Mouse (Mus musculus) cerebellum, postnatal 36 days (tissue): ENCODE data around the gene Maml2.

ENCODE experiments used
- DNase-seq, 2 experiments: peaks; one replicate each; pipeline ENCODE4 v3.0.0; 2021 to 2022; ENCODE audit warnings: mixed read lengths in 2 of 2

The Maml2 gene

DNA sequence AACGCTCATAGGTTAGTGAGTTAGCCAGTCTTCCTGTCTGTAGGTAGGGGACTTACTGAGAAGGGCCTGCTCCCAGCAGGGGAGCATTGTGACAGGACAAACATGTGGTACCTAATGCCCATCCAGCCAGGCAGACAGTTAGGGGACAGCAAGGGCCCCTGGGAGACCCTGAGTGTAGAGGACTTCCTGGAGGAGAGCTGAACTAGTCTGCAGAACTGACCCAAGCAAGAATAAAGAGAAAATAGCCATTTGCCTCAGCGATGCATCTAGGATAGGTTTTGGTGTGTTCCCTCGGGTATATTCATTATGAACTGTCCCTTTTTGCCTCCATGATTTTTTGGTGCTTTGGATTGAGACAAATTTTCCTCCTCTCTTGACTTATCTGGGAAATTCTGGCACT lies 199.3 kb downstream of the Maml2 start:
- no peak for DNase-seq

DNA sequence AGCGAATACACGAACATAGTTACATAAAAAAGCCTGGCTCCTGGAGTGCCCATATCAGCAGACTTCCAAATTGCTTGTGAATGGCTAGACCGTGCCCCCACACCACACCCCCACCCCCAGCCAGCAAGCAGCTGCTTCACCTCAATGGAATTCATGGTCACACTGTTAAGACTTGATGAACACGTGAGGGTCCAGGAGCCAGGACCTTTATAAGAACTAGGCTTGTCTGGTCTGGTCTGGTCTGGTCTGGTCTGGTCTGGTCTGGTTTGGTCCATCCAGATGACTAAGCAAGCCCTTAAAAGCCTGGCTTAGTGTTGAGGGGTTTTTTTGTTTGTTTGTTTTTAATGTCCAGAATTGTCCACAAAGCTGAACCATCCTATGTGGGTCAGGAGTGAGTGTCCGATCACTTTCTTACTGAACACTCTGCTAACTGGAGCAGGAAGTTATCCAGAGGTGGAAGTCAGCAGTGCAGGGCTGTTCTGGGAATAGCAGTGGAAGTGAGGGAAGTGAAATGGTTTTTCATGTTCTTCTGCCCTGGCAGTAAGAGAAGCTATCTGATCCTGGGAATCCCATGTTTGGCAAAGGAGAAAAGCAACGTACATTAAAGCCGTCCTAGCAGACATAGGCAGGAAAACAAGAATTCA lies 200.1 kb downstream of the Maml2 start:
- DNase-seq: no peak

DNA sequence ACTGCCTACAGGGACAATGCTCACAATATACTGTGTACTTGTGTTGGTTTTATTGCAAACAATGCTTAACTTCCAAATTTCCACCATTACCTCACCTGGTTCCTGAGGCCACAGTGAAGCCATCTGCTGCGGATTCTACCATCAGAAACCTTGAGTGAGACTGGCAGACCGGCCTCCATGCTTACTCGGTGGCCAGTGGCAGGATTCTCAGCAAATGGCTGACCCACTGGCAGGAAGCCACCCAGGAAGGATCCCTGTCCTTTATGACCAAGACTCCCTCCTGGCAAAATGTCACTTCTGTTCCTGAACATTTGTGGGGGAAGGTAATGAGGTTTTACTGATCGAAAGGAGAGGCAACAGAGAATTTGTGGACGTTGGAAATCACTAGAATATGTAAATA lies 202.3 kb downstream of the Maml2 start:
- DNase-seq: peak; percentile 75 to 78

DNA sequence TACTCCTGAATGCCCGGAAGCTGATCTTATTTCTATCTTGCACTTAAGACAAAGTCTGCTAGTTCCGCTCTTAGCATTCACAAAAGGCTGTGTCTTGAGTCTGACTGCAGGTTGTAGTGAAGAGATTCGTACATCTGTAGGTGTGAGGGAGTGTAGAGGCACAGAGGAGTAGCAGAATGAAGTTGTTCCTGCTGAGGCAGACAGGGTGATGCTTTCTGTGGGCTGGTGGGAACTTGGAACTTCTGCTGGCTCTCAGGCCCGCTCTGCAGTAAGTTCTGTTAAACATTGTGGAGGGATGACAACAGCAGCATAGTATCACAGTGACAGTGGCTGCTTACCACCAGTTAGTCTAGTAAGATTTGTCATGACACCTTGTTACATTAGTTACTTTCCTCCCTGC lies 207.3 kb downstream of the Maml2 start:
- DNase-seq: no peak

DNA sequence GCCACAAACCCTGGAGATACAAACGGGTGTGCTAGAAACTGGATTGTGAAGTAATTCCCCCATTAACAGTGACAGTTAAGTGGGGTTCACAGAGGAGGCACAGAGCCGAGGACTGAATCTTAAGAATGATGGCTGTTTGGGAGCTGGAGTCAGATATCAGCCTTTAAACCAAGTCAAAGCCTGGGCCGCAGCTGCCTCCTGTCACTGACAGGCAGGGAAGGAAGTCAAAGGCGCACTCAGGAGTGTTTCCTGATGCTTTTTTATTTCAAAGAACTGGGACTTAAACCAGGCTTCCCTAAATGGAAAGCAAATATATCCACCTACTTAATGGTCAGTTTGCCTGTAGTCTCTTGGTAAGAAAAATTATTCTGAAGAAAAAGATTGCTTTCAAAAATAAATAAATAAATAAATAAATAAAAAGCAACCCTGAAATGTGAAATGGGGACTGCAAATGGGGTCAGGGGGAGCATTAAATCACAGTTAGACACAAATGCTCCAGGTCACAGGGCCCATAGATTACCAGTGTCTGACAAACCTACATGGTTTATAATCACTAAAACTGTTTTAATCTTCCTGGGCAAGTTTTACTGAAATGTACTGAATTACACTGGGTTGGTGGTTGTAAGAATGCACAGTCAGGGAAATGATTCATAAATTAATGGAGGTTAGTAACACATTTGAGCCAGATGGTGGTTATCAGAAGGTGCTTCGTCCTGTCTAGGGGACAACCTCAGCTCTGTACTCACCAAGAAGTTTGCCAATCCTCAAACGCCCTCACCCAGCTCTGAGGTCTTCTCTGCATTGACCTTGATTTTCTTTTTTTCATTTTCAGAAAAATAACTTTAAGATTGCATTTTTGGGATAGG lies 209.4 kb downstream of the Maml2 start:
- DNase-seq: no peak

DNA sequence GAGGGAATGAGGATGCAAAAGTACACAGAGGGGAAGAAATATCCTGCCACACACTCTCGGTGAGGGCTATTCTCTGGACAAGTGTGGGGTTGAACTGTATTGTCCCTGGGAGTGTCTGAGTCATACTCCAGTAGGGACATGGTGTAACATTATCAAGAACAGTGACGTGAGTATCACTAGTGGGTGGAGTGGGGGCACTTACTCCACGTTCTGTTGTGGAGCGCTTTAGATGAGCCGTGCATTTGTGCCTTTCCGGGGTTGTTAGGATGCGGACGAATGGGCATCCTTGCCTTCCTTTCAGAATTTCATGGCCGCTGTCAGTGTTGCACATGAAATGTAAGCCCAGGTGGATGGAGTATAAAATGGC lies 210.0 kb downstream of the Maml2 start:
- DNase-seq: no peak

DNA sequence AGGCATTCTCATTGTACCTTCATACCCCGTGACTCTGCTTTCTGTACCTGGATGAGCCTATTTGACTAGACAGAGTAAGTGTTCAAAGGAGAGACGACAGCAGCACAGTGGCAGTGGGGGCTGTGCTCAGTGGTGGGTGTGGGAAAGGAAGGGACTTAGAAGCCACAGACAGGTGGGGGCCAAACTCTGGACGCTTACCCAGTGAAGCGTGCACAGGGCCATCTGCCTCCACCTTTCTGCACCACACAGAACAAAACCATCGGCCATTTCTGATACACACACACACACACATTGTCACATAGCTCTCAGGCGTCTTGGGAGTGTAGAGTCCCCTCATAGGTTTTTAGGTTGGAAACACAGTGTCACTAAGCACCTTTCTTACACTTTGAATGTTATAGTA lies 212.0 kb downstream of the Maml2 start:
- DNase-seq: peak; percentile 65 to 74

DNA sequence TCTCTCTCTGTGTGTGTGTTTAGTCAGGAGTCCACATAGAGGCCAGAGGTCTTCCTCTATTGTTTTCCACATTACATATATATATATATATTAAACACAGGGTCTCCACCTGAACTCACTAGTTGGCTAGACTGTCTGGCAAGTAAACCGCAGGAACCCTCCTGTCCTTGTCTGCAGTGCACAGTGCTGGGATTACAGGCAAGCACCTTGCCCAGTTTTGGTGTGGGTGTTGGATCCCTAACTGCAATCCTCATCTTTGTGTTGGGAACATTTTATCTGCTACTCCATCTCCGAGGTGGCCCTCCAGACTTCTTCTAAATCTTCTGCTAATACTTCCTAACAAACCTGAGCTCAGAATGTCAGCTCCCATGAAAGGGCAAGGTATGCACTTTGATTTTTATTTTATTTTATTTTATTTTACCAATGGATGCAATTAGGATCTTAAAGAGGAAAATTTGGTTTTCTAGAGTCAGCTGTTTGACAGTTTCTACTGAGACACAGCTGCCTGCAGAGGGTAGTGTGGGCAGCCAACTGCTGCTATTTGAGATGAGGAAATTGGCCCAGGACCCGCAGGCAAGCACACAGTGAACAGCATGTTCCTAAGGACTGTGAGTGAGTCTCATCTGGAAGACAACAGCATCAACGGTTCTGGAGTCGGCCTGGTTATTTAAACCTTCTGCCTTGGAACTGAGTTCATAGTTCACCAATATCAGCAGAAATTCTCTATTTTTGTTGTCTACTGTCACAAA lies 213.0 kb downstream of the Maml2 start:
- no peak for DNase-seq

DNA sequence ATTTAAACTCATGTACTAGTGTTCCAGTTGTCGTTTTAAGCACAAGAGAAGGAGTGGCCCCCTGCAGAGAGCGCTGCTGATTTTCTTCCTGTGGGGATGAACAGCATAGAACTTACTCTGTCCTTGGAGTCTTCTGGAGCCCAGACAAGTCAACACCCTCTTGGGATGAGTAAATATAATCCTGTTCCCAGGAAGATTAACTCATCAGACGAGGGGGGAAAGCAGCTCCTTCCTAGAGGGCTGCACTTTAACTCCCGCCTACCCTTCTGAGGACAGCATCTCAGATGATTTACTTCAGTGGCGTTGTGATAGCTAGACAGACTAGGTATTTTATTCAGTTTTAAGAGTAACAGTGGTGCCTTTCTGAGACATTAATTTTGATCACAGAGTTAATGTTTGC lies 215.4 kb downstream of the Maml2 start:
- no peak for DNase-seq

DNA sequence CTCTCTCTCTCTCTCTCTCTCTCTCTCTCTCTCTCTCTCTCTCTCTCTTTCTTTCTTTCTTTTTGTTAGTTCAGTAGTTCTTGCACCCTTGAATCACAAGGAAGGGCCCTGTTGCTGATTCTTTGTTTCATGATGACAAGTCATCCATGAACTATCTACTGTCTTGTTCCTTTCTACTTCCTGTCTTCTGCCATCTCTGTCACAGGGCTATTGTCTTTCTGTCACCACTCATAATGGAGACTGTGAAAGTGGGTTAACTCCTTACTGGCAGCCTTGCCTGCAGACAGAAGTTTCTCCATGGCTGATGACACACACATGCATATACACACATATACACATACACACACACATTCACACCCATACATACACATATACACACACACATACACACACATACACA lies 216.7 kb downstream of the Maml2 start:
- no peak for DNase-seq

DNA sequence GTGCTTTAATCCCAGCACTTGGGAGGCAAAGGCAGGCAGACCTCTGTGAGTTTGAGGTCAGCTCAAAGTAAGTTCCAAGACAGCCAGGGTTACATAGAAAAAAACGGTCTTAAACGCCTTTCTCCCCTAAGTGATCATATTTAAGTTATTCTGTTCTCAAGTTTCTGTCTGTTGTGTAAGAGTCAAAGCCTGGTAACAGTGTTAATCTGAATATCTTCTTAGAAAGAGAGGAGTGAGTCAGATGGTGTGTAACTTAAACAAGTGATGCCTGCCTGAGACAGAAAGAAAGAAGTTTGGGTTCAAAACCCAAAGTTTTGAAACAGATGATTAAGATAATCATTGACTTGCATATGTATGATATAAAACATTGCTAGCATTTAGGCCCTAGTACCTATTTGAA lies 218.2 kb downstream of the Maml2 start:
- no peak for DNase-seq

DNA sequence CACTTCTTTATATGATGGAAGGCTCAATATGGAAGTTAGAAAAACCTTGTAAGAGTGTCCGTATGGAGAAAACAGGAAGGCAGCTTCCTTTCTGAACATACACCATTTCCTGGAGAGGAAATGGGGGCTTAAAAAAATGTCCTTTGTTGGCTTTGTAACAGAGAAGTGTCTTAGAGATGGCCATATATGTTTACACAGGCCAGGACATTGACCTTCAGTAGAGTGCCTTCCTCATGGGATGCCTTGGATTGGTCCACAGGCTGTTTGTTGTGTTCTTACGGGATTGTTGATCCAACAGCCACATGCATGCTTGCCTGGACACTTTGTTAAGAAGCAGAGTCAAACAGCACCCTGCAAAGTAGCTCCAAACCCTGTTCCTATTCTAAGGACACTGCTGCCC lies 220.3 kb downstream of the Maml2 start:
- no peak for DNase-seq

DNA sequence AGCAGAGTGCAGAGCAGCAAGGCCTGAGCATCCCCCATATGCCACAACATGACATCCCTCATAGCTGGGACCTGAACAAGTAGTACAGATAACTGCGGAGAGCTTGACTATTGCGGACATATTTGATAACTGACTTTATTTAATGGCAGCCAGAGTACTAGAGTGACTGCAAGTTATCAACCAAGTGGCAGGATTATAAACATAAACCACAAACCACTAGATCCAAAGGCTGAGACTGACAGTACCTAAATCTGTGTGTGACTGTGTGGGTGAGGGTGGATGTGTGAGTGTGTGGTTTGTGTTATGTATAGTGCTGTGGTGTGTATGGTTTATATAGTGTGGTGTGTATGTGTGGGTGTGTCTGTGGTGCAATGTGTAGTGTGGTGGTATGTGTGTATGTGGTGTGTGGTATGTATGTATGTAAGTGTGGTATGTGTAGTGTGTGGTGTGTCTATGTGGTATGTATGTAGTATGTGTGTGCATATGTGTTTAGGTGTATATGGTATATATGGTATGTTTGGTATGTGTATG lies 220.7 kb downstream of the Maml2 start:
- DNase-seq: no peak

DNA sequence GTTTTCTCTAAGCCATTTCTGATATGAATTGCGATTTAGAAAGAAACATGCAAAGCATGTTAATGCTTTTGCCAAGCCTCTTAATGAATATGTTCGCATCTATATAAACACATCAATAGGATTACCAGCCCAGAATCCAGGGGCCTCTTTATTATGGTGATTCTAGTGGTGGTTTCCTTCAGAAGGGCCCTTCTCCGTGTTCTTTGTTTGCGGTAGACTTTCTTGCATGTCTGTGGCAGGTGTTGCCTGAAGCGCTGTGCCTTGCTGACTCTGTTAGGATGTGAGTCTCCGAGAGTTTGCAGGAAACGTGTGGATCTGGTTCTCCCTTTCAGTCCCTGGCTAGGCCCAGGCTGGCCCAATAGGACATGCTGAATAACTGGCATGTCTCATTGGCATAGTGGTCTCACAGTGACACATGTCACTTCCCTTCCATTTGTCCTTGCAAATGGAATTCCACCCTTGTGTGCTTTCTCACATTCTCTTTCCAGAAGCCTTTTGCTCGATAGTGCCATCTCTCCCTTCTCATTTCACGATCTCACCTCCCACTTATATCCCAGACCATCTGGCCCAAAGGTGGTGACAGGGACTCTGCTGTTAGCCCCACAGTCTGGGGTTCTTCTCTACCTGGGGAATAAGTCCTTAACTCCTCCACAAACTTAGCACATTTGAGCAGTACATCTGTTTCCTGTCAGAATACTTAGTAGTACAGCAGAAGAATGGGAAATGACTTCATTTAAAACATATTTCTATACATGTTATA lies 224.5 kb downstream of the Maml2 start:
- DNase-seq: no peak

DNA sequence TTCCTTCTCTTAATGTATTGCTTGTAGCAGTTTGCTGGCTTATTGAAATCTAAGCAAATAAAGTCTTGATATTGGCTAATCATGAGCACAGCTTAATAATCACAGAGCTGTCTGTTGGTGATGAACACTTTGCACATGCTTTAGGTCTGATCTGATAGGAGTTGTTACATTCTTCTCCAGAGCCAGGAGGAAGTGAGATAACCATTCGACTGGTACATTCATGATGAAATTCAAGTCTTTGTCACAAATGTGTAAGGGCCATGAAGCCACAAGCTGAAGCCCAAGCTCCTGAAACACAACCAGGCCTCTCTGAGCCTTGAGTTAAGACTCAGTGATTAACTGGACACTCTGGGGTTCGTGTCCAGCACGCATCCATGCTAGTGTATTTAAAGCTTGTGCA lies 225.3 kb downstream of the Maml2 start:
- no peak for DNase-seq

DNA sequence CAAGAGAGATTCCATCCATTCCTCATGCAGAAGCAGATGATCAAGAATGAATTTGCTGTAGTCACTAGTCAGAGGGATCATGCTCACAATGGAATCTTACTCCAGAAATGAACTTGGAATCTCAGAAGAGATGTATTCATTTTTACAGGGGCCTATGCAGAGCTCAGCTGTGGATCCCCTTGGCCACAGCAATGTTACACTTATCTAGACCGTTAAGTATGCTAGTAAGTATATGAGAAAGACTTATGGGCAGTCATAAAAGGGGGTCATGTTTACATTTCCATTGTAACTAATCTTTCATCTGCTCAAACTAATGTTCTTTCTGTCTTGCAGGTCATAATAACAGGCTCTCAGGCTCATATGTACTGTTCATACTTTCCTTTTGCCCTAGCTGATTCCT lies 227.3 kb downstream of the Maml2 start:
- DNase-seq: no peak

DNA sequence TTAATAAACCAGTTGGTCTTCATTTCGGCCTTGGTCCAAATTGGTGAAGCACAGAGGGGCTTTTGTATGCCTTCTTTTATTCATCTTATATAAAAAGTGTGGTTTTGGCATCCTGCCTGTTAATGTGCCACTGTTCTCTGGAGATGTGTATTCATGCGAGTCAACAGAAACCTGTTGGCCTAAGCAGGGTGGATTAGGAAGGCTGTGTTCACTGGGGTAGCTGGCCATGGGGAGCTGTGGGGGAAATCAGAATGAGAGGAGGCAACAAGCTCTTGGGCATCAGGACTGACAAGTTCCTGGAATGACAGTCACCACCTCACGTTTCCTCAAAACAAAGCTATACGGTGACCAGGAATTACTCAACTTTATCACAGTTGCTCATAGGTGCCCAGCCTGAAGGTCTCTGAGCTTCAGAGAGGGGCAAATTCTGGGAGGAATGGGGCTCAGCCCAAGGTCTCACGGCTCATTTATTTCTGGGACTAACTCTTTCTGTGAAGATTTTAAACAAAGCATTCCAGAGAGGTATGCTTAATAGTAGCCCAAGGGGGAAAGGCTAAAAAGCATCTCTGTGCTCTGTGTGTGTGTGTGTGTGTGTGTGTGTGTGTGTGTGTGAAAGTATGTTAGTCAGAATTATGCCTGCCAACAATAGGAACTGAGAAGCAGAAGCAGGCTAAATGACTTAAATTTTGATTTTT lies 228.0 kb downstream of the Maml2 start:
- no peak for DNase-seq

DNA sequence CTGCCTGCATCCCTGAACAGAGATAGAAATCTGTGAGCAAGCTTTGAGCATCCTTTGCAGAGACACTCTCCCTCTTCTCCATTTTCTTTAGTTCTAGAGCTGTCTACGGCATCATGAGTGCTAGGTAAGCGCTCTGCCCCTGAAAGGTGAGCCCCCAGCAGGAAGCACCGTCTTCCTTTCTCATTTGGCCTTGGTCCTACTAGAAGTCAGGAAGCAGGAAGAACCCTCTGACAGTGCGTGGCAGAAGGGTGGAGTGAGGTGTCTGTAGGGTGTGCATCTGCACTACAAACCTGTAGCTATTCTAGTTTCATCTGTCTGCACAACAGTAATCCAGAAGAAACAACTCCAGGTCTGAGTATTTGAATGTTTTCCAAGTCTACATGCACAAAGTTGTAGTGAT lies 232.8 kb downstream of the Maml2 start:
- no peak for DNase-seq

DNA sequence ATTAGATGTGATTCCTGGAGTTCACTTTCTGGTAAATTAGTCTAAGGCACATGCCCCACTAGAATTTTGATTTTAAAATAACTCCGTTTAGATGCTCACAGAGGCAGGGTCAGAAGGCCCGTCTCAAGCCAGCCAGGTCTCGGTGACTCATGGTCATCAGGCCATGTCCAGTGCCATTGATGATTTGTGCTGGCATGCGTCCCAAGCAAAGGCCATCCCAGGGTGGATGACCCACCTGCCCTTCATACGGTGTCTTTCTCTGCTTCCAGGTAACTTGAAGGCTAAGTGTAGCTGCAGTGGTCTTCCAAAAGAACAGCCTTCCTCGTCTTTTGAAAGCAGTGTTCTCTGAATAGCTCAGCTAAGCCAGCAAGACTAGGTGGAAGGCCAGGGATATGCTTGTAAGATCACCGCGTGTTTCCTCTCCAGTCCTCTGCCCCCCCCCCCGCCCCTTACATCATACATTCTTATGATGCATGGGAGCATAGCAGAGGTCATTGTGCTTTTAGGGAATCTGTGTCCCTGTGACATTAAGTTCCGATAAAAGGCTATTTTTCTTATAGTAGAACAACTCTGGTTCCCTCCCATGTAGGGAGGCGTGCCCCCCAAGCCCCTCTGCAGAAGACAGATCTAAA lies 235.4 kb downstream of the Maml2 start:
- DNase-seq: peak; percentile 28 to 35

DNA sequence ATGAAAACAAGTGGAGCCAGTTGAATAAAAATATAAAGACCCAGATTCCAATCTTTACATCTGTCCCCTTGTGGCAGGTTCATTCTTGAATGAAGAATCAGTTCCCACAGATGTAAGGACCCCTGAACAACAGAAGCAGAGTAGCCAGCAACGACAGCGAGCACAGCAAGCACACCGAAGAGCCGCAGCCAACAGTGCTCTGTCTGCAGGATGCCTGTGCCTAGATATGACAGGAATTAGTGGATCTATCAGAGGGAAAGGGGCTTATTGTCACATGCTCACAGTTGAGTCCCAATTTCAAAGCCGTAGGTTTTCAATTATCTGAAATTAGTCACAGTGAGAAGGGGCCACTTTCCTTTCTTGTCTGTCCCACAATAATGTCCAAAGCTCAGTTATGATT lies 238.0 kb downstream of the Maml2 start:
- no peak for DNase-seq

DNA sequence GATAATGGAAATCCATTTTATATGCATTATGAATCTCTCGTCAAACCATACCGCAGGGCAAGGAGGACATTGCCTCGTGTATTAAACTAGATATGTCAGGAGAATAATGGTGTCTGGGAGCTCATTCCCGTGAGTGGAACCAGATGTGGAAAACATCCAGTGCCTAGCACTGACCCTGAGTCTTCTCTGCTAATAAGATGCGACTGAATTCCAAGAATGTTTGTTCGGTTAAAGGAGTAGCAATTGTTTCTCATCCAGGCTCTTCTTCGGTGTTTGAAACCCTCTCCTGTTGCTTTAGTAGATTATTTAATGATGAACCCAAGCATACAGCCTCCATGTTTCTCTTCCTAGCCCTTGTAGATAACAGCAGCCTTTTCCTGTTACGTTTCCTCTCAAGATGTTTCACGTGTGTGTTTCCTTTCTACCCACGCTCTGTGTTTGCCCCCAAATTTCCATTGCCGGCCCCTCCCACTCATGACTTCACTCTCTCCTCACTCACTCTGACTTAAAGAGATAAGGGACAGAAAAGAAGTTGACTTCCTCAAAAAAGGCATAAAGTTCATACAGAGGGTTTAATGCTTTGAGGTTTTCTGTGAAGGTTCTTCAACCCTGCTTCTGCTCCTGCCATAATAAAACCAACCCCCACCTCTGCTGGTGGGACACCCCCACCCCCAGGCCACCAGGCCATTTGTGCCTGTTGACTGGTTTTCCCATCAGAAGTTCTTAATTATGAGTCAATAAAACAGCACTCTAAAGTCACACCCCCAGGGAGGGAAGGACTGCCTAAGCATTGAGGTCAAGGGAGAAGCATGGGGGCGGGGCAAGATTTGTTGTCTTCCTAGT lies 238.9 kb downstream of the Maml2 start:
- no peak for DNase-seq
